Mouse (Mus musculus) adrenal gland, adult 18-20 months (tissue): ENCODE data around the gene Kif26b. TPM values are rescaled to one million over a fixed set of nuclear protein-coding genes. Genes with fewer than 3 reads are reported as not detected.

ENCODE experiments used
- DNase-seq, 2 experiments: peaks; one replicate each; pipeline ENCODE4 v3.0.0; 2021 to 2022; ENCODE audit warnings: low spot score in 2 of 2
- total RNA-seq, 2 experiments: library from RNA; stranded (reverse); gene quantifications; 1 replicate in 1 of 2; 2 replicates in 1 of 2; pipeline ENCODE4 v1.2.3; 2021

The Kif26b gene
- total RNA-seq, 2 experiments from 2014 or later, result 2.7 to 4.4 TPM

DNA sequence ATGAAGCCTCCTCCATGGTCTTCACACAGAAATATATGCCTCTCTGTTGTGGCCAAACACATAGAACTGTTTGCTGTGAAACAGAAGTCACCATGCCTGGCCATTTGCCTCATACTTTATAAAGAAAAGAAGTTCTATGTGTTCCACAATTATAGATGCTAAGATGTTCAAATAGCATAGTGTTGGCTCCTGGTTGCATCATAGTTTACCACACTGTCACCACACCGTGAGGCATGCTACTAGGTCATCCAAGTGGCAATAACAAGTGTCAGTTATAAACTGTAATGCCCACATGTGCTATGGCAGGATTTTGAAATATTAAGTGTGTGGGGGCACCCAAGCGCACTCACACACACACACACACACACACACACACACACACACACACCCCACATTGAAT lies 236.7 kb downstream of the Kif26b start:
- no peak for DNase-seq

DNA sequence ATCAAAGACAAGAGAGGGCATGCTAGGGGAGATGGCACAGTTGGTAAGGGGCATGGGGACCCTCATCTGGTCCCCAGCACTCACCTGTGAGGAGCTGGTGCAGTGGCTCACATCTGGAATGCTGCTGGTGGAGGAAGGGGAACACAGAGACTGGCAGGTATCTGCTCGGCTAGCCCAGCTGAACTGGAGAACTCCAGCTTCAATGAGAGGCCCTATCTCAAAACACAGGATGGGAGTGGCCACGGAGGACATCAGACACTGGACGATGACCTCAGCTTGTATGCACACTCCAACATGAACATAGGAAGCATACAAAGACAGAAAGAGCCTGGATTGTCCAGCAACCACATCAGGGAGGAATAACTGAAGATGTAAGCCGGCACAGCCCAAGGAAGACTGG lies 240.1 kb downstream of the Kif26b start:
- DNase-seq, result no peak

DNA sequence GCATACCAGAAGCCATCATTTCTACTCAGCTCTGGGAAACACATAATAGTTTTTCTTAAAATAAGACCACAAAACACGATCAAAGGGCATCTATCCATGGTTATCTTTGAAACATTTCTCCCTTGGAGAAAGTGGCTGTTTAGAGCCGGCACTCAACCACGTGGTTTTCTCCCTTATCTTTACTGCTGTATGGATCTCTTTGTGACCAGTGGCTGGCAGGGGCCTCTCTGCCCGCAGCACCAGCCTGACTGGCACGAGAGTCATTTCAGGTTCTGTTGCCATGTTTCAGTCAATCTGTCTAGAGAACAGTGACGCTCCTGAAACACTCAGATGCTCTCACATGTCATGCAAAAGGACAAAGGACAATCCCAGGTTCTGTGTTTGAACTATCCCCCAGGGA lies 241.1 kb downstream of the Kif26b start:
- DNase-seq, result no peak

DNA sequence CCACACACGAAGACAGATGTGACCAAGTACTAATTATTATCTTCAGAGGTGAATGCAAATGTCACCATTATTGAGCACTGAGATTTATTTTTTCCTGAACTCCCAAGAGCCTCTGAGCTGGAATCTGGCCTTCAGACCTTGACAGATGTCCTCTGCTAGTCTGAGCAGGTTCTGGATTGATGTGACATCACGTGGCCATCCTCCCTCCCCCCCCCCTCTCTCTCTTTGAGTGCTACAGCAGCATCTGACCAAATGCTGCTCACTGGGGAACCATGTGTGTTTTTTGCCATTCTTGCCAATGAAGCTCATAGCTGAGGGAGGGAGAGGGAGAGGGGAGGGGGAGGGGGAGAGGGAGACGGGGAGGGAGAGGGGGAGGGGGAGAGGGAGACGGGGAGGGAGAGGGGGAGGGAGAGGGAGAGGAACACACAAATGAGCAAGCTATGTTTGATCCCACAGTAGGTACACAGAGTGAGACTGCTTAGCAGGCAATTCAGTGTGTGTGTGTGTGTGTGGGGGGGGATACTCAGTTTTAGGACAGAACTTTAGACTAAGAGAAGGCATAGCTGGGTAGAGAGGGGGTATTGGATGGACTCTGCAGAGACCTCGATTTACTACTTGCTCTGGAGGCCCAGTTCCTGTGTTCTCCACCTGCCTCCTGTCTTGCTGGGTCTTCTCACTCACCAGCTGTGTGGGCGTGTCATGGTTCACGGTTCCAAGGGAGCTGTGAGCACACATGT lies 241.9 kb downstream of the Kif26b start:
- DNase-seq, result no peak

DNA sequence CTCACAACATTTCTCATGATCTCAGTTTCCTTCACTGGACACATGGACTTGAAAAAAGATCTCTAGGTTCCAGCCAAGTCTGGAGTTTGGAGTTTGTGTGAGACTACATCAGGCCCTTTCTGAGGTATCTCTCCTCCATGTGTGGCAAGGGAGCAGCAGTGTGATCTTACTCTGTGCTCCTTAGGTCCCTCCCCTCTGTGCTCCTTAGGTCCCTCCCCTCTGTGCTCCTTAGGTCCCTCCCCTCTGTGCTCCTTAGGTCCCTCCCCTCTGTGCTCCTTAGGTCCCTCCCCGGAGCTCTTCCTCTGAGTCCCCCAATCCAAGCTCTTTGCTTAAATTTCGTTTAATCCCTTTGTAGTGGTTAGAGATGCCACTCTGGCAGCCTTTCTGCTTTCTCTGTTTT lies 250.8 kb downstream of the Kif26b start:
- no peak for DNase-seq

DNA sequence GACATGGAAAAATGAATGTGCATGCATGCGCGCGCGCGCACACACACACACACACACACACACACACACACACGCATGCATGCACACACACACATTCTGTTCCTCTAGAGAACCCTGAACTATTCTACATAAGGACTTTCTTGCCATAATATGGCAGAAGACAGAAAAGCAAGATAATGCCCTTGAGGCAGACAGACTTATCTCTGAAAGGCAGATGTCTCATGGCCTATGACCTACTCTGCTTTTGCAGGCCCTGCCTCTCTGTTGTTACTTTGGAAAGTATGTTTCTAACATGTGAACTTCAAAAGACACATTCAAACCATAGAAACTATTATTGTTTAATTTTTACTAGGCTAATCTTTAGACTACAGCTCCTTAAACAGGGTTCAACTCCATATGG lies 255.1 kb downstream of the Kif26b start:
- DNase-seq, result no peak

DNA sequence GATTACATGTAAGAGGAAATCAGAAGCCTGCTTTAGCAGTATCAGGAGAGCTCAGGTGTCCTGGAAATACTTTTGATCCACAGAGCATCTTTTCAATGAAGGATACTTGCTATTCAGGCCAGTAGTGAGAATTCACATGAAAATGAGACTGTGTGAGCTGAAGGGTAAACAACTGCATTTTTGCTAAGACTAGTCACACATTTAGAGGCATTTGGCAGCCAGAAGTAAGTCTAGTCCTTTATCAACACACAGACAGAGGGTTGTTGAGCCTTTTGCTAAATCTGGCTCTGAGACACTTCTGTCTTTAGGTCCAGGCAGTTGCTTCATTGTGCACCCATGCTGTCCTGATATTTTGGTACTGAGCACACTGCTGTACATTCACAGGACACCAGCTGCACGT lies 262.3 kb downstream of the Kif26b start:
- DNase-seq, result no peak

DNA sequence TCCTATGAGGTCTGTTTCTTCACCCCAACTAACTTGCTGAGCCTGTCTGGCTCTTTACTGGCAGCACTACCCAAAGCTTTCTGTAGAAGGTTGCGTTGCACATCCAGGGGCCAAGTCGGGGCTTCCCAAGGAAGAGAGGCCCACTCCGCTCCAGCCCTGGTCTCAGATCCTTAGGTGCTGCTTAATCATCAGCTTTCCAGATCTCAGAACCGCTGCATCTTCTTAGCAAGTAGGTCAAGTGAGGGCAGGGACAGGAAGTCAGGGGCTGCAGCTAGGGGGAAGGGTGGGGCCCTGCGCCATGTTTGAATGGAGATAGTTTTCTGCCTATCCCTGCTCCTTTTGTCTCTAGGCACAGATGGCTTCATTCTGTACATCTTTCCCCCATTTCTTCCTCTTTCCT lies 263.8 kb downstream of the Kif26b start:
- DNase-seq, result no peak

DNA sequence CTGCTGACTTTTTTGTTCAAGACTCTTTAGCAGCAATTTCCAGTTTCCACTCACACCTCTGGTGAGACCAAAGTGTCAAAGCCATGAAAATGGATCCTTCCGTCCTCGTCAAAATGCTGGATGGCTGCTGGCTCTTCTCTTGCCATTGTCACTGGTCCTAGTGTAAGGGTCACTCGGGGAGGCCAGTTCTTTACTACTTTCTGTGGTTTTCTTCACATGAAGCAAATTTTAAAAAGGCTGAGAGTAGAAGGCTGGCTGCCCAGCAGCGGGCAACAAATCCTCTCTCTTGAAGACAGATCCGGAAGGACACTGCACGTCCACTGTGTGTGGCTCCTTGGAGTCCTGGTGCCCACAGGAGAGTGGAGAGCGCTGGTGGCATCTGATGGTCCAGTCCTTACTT lies 265.9 kb downstream of the Kif26b start:
- DNase-seq, result no peak

DNA sequence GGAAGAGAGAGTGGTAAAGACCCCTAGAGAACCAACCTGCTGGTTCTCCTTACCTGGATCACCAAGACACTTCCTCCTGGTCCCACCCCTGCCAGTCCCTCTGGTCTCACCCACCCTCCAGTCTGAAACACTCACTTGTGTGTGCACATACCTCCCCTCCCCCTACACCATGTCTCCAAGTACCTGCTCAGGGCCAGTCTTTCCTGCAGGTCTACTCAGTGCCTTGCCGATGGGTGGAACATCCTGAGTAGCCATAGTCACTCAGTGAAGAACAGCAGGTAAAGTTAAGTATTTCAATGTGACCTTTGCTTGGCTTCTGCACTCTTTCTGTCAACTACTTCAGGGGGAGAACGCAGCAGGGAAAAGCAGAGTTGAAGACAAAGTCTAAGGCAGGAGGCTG lies 268.5 kb downstream of the Kif26b start:
- no peak for DNase-seq

DNA sequence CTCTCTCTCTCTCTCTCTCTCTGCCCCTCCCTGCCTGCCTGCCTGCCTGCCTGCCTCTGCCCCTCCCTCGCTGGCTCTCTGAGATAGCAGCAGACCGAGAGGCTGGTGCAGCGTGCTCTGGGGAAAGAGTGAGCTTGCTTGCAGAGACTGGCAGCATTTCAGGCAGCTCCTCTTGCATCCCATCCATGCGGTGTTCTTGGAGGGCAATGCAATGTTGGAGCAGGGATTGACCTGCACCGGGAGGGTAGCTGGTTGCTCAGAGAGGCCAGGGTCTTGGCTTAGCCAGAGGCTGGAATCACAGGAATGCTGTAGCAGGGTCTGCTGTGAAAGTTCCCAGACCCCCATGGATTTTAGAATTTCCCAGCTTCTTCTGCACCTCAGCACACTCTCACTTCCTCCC lies 269.4 kb downstream of the Kif26b start:
- DNase-seq, result no peak

DNA sequence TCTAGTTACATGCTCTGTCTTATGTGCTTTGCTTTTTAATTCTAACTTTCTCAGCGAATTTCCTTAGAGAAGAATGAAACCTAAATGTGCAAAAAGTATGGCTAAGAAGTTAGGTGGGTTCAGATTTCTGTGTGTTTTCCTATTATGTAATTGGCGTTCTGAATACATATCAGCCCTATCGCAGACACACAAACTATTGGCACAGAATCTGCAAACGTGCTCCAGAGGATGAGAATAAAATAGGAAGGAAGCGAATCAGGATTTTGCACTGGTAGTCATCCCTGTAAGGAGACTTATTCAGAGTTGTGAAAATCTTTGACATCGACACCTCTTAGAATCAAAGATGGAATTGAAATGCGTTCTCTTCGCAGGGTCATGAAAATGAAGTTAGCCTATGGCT lies 270.0 kb downstream of the Kif26b start:
- no peak for DNase-seq

DNA sequence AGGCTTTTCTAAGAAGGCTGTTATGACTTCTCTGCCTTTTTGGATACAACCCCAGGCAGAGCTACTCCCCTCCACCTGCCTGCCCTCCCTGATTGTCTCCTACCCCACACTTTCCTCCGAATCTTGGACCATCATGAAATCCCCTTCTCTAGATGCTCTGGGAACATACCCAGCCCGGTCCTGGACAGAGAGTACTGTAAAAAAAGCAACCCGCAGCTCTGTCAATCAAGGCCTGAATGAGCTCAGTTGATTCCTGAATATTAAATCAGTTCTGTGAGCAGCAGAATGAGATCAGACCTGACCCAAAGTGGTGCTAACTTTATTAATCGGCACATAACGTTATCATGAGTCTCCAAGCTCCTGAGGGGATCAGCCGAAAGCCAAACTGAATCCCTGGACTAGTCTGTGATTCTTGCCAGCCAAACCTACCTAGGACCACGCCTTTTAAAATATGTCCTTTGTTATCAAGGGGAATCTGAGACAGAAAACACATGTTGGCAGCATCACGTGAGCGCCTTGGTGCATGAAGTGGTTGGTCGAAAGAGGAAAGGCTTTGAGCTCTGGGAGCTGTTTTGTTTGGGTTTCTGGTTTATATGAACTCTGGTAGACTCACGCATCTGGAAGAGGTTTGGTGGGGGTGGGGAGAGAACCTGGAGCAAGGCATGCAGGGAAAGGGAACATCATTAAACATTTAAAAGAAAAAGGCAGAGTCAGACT lies 271.1 kb downstream of the Kif26b start:
- no peak for DNase-seq

DNA sequence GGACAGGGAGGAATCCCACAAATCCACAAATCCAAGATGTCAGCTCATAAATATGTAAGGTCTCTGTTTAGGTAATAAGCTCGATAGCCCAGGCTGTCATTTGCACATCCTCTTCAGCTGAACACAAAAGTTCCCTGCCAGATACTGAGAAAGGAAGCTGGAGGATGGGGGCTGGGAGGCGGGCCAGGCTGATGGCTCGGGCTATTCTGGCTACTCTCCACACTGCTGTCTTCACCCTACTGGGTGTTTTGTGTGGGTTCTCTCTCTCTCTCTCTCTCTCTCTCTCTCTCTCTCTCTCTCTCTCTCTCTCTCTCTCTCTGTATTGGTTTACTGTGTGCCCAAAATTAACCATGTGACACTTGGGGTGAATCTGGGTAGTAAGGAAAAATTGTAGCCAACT lies 274.2 kb downstream of the Kif26b start:
- no peak for DNase-seq

DNA sequence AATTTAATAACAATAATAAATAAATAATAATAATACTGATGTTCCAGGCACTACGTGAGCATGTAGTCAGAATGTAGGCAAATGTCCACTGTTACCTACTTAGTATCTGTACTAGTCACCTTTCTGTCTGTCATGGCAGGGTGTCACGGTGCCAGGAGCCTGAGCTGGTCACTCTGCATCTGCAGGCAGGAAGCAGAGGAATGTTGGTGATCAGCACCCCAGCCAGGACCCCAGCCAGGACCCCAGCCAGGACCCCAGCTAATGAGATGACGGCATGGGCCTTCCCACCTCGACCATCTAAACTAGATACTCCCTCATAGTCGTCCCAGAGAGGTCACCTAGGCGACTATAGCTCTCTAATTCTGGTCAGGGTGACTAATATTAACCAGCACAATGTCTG lies 288.6 kb downstream of the Kif26b start:
- DNase-seq, result no peak

DNA sequence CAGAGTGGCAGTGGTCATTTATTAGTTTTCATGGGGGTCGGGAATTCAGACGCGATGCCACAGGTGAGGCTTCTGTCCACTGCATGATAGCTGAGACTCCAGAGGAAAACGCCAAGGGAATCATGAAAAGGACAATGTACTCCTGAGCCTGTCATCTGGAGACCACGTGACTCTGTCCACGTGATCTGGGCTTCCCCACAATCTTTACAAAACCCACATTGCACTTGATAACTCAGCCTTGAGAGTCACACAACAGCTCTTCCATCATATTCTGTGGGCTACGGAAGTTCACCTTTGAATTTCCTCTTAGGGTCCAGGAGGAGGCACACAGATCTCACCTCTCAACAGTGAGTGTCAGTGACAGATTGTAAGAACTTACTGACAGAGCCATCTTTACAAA lies 290.1 kb downstream of the Kif26b start:
- no peak for DNase-seq

DNA sequence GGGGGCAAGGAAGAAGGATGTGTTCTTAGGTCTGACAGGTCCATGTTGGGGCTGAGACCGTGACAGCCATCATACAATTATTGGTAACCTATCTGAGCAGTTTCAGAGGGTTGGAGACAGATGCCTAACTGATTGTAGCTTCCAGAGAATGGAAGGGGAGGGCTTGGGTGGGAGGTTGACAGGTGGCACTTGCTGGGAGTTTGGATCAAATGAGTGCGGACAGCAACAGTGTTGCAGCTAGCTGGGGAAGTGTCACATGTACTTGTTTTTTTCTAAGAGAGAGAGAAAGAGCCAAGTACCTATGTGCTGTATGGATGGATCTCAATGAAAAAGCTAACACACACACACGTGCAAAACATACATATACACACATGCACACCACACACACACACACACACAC lies 291.2 kb downstream of the Kif26b start:
- DNase-seq, result no peak

DNA sequence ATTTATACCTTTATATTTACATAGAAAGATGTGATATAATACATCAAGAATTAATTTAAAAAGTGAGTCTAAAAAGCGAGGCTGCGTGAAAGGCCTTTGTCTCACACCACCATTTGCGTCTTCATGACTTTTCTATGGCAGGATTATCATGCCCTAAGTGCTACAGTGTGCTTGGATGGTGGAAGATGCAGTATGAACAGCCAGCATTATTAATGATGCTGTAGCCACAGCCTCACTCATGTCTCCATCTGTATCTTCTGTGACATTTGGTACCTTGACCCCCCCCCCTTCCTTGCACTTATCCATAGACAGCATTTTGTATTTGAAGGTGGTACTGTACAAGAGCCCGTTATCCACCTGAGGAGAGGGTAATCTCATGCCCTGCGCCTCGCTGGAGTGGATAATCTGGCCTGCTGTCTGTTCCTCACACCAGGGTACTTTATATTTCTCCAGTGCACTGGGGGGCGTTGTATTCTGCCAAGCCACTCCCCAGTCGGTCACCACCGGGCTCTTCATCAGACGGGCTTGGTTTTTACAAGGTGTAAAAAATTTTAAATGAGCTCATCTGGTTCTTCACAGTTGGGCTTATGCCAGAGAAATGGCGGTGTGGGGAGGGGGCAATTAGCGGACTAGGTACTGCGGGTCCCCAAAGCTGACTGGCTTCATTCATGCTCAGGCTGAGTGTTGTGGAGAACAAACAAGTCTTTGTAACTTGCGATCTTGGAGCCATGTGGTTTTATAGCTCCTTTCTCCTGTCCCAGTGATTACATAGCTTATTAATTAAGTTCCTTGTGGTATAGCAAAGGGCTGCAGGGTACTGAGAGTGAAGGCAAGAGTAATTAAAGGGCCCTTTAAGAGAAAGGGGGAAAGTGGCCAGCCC lies 291.9 kb downstream of the Kif26b start:
- no peak for DNase-seq

DNA sequence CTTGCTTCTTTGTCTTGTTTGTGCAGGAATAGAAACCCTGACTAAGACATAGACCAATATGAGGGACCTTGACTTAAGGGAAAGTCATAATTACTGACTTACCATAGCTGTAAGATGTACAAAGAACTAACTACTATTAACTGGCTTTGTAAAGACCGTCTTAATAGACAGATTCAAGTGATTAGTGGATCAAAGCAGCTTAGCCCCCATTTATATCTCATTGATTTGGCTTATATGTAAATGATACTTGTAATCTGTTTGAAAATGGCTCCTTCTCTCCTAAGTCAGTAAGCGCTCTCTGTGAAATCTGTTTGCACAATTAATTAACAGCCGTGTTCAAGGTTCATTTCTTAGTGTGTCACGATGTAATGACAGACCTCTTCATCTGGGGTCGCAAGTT lies 295.9 kb downstream of the Kif26b start:
- no peak for DNase-seq

DNA sequence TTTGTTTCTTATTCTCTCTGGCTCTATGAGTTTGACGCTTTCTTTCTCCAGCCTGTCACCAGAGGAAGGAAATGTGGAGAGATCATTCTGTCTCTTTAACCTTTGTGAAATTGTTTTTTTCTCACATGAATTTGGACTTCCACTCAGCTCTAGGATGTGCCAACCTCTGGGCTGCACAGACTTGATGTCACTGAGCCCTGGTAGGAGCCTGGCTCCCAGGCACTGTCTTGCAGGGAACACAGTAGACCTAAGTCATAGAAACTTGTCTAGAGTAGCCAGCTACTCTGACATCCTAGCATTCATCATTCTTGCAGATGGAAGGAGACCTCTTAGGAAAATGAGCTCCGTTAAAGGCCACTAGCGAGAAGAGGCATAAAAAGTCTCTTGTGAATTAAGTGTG lies 298.3 kb downstream of the Kif26b start:
- no peak for DNase-seq

DNA sequence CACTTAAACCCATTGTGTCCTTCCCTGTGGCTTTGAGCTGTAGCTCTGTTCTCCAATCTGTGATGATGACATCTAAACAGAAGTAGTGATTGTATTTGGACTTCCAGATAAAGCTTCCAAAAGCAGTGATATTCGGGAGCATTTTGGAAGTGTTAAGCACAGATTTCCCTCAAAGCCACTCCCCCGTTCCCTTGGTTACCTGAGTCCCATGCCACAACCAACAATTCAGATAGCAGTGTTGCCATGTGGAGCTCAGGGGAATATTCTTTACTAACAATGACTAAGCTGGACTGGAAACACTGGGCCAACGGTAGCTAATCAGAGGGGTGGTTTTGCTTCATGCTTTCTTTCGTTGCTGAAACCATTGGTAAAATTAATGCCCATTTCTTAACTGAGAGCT lies 300.5 kb downstream of the Kif26b start:
- no peak for DNase-seq

DNA sequence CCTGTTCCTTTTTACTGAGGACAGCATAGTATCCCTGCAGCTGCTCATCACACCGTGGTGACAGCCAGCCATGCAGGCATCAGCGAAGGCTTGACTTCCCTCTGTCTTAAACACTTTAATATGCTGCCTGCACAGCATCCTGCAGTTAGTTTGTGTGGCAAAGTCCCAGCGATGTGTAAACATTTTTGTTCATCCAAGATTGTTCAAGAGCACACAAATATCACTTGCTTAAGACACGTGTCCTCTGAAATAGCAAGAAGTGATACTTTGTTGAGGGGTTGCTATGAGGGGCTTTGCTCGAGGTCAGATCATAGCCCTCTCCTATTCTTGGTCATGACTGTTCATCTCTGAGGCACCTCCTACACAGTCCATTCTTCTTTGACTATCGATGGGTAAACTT lies 303.6 kb downstream of the Kif26b start:
- no peak for DNase-seq
